Mouse (Mus musculus) small intestine, adult 2 months (tissue): Measurements from ENCODE around the gene Gm20683.

ENCODE experiments used
- CTCF ChIP-seq: fragments of 200-500 bp; IDR thresholded peaks from 2 replicates; pipeline ENCODE4 v1.5.1; 2012; ENCODE audit warnings: low read depth, mild to moderate bottlenecking, control low read depth, inconsistent platforms, low read length, moderate library complexity, mixed read lengths; ENCODE audit not compliant: insufficient replicate concordance, insufficient read length; ENCODE audit errors: extremely low read depth
- POLR2A ChIP-seq: fragments of 200-500 bp; IDR thresholded peaks from 2 replicates; pipeline ENCODE4 v1.6.1; 2012; ENCODE audit warnings: low read depth, mild to moderate bottlenecking, control low read depth, inconsistent platforms, low read length, moderate library complexity

DNA sequence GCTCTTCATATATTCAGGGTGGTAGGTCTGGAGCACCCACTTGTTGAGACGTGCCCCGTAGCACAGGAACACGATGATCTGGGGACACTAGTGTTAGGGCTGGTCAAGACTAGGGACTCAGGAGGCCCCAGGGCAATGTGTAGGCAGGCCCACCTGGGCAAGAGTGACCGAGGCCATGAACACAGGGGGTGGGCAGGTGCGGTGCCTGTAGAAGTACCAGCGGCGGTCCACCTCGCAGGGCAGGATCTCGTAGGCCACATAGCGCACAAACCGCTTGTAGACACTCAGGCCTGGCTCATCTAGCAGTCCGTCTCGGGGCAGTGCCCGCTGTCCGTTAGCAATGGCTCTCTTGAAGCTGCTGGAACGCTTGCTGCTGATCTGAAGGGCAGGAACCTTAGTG, 5.7 kb downstream of the Gm20683 start:
- TF ChIP-seq POLR2A (no peak), CTCF (no peak)
